Mouse (Mus musculus) bone marrow macrophage, adult 2 months (primary cell): ENCODE measurements around the gene Afm. TPM values are rescaled to one million over a fixed set of nuclear protein-coding genes. Genes with fewer than 3 reads are reported as not detected.

Source experiments
- H3K27ac ChIP-seq: 2 replicates; pipeline ENCODE4 v1.5.1; 2012; ENCODE audit warnings: low read depth, low read length; ENCODE audit not compliant: insufficient read depth
- H3K4me1 ChIP-seq: 2 replicates; pipeline ENCODE4 v1.6.1; 2012; ENCODE audit warnings: low read length; ENCODE audit not compliant: control insufficient read depth, insufficient read depth
- H3K4me3 ChIP-seq: 2 replicates; pipeline ENCODE4 v1.5.1; 2012; ENCODE audit warnings: mild to moderate bottlenecking, low read length, moderate library complexity; ENCODE audit not compliant: insufficient read depth
- CTCF ChIP-seq: IDR thresholded peaks from 2 replicates; pipeline ENCODE4 v1.5.1; 2012; ENCODE audit warnings: low read depth, mild to moderate bottlenecking, low read length, moderate library complexity
- POLR2A ChIP-seq: IDR thresholded peaks from 2 replicates; pipeline ENCODE4 v1.6.1; 2012; ENCODE audit warnings: mild to moderate bottlenecking, low read depth, low read length, borderline replicate concordance
- polyA plus RNA-seq: library from polyadenylated mRNA; stranded (reverse); fragments of >200 nt; gene quantifications from 2 replicates; pipeline ENCODE4 v1.2.4, GENCODE M21; 2012; ENCODE audit not compliant: missing spikeins, insufficient read depth, insufficient read length

Afm gene
- polyA plus RNA-seq, 1 experiment: not detected

- H3K4me3 ChIP-seq: no peak overlapping the region
Observed at GRCm38 (mm10) chr5:90577751-90578150, 59.0 kb downstream of the Afm start.

GRCm38 (mm10) chr5:90579556-90579955 lies 60.8 kb downstream of the Afm start:
- H3K27ac ChIP-seq: no peak overlapping the region
- peaks cover 2% of the 10 kb centered on the region; the same call in 1 of the 2 replicates for H3K4me1 ChIP-seq
- no peak for TF ChIP-seq POLR2A
- no peak for TF ChIP-seq CTCF
- no peak overlapping the region for H3K4me3 ChIP-seq

More at GRCm38 (mm10) chr5:90577751-90578150, 59.0 kb downstream of the Afm start:
- H3K27ac ChIP-seq: no peak overlapping the region
- H3K4me1 ChIP-seq: no peaks in the 10 kb centered on the region
- no peak for TF ChIP-seq POLR2A
- TF ChIP-seq CTCF: no peak

- Histone ChIP-seq H3K27ac (no peak overlapping the region), H3K4me1 (peaks cover 3% of the 10 kb centered on the region; the same call in 1 of the 2 replicates), H3K4me3 (no peak overlapping the region)
- TF ChIP-seq POLR2A (no peak), CTCF (no peak)
Observed at GRCm38 (mm10) chr5:90582179-90582578, 63.4 kb downstream of the Afm start.

DNA sequence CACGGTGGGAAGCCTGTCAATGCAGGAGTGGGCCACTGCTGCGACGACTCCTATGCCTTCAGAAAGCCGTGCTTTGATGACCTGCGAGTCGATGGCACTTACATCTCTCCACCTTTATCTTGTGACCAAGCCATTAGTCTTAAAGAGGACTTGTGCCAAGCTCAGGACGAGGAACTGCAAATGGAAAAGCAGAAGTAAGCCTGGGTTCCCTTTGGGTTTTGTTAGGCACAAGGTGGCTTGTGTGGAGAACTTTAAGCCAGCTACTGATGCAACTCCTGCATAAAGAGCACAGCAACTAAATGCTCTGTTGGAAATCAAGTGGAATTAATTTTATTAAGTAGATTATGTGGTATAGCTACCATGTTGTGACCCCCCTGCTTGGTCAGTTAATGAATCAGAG lies 66.1 kb downstream of the Afm start:
- TF ChIP-seq POLR2A (no peak), CTCF (no peak)
- Histone ChIP-seq H3K4me1 (peaks cover 3% of the 10 kb centered on the region; the same call in 1 of the 2 replicates), H3K4me3 (no peak overlapping the region), H3K27ac (no peak overlapping the region)

GRCm38 (mm10) chr5:90586511-90586910 lies 67.8 kb downstream of the Afm start:
- Histone ChIP-seq H3K27ac (no peak overlapping the region), H3K4me1 (peaks cover 3% of the 10 kb centered on the region; the same call in 1 of the 2 replicates), H3K4me3 (no peak overlapping the region)
- no peak for TF ChIP-seq CTCF
- TF ChIP-seq POLR2A: no peak

GRCm38 (mm10) chr5:90588104-90588503 lies 69.4 kb downstream of the Afm start:
- H3K4me3 ChIP-seq: no peak overlapping the region
- peaks cover 15% of the 10 kb centered on the region for H3K4me1 ChIP-seq
- TF ChIP-seq CTCF (no peak), POLR2A (no peak)
- H3K27ac ChIP-seq: no peak overlapping the region

DNA sequence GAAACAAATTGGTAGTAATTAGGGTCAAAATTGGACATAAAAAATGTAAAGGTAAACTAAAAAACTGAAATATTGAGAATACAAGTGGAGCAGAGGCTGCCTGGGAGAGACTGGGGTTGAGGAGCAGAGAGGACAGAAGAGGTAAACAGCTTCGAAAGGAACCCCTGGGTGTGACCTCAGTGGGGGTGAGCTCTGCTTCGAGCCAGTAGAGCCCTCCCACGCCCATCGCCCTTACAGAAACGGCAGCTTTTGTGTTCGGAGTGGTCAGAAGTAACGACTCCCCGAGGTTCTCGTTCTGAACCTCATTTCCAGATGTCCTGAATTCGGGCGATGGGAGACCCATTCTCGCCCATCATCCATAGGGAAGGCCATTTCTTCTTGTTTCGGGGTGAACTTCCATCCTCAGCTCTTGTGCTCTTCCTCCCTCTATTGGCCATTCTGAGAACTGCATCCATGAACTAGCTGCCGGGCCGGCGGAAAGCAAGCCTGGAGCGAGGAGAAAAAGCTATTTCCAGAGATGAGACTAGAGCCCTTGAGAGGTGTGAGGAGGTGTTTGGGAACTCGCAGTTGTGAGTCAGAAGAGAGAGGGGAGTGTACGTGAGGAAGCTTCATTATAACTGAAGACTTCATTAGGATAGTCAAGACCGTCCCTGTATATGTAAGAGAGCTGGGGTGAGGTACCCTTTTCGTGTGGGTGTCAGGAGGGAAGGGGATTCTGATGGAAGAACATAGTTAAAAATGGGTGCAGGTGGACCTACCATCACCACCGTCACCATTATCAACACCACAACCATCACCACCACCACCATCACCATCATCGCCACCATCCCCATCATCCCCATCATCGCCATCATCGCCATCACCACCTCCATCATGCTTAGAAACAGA lies 70.2 kb downstream of the Afm start:
- Histone ChIP-seq H3K4me1 (peaks cover 15% of the 10 kb centered on the region), H3K27ac (no peak overlapping the region), H3K4me3 (peak overlapping the region; percentile 49)
- no peak for TF ChIP-seq POLR2A
- TF ChIP-seq CTCF: peak; percentile 89

GRCm38 (mm10) chr5:90590676-90591075 lies 71.9 kb downstream of the Afm start:
- Histone ChIP-seq H3K4me1 (peaks cover 17% of the 10 kb centered on the region), H3K4me3 (no peak overlapping the region), H3K27ac (no peak overlapping the region)
- TF ChIP-seq POLR2A (no peak), CTCF (no peak)

DNA sequence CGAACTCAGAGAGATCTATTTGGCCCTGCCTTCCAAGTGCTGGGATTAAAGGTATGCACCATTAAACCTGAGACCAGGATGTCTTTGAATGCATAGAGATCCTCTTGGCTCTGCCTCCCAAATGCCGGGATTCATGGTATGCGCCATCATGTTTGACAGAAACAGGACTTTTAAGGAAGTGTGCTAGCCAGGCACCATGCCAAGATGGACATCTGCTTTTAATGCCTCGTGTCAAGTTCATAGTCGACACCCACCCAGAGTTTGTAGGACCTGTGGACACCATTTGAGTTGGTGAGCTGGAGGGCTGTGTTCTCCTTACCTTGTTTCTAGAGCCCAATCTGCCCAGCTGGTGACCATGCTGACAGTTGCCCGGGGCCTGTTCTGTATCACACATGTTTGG lies 73.2 kb downstream of the Afm start:
- Histone ChIP-seq H3K27ac (no peak overlapping the region), H3K4me3 (no peak overlapping the region), H3K4me1 (peaks cover 17% of the 10 kb centered on the region)
- TF ChIP-seq POLR2A (no peak), CTCF (no peak)

DNA sequence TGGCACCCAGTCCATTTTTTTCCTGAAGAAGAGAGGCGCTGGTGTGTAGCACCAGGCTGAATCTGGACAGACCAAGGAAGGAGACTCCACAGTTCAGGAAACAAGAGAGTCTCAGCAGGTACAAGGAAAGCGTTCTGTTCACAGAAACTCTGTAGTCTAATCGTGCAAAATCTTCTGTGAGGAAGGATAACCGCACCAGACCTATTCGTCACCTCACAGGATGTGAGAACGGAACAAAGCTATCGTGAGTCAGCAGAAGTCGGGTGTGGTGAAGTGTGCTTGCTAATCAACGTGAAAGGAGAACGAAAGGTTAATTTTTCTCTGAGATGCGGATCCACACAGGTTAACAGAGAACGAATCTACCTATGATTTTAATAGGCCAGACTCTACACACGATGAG lies 76.2 kb downstream of the Afm start:
- Histone ChIP-seq H3K4me1 (peaks cover 17% of the 10 kb centered on the region), H3K27ac (no peak overlapping the region), H3K4me3 (no peak overlapping the region)
- no peak for TF ChIP-seq POLR2A
- TF ChIP-seq CTCF: no peak
